Mouse (Mus musculus) cerebellum, adult 11 months (tissue): ENCODE measurements around the gene Zfand3.

Experiments used
- DNase-seq: peaks from one replicate; pipeline ENCODE4 v3.0.0; 2022

Zfand3 gene

GRCm38 (mm10) chr17:30236611-30237010 lies 232.1 kb downstream of the Zfand3 start:
- no peak for DNase-seq

- no peak for DNase-seq
These were observed 233.1 kb downstream of the Zfand3 start for GRCm38 (mm10) chr17:30237600-30237999.

DNA sequence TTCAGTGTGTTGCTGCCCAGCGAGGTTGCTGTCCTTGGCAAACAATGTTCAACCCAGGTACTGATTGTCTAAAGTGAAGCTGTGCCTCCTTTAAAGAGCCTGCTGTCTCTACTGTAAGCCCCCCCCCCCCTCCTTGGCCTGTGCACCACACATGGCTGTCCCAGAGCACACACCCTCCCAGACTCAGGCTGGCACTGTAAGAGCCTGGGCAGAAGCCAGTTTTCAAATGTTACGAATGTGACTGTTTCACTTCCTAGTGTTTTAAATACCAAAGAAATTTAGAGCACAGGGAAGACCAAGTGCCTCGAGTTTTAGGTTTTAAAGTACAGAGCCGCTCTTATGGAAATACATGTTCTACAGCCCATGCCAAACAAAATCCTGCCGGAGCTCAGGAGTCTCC lies 234.9 kb downstream of the Zfand3 start:
- DNase-seq = no peak

- peak; percentile 59 for DNase-seq
These were observed 236.1 kb downstream of the Zfand3 start for GRCm38 (mm10) chr17:30240659-30241058.

DNA sequence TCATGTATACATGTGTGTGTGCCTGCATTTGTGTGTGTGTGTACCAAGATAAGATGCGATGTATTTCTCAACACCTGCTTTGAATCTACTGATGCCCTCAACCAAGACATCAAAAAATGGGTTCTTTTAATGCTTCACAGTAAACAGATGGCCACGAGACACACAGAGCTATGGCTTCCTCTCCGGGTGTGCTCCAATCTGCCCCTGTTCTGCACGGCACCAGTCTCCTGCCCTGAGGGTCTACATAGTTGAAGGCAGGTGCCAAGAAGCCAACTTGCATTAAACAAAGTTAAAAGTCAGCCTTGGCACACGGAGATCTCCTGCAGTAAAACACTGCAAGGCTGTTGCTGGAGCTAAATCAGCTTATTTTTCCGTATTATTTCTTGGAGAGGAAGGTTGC lies 236.5 kb downstream of the Zfand3 start:
- peak; percentile 36 for DNase-seq

GRCm38 (mm10) chr17:30241720-30242322 lies 237.3 kb downstream of the Zfand3 start:
- no peak for DNase-seq

DNA sequence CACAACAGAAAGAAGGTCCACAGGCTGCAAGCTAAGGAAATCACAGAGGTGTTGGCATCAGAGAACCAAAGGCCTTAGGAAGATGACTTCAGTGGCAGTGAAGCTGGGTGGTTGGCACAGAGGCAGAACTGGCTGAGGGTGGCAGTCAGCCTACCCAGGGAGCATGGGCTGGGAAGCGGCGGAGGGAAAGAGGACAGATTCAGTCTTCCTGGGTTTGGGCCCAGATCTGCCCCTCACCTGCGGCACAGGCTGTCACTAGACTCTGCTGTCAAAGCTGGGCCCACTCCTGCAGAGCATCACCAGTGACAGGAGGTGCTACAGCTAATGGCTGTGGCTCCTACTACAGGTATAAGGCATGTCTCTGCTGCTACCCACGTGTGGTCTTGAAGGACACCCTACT lies 238.1 kb downstream of the Zfand3 start:
- no peak for DNase-seq

DNA sequence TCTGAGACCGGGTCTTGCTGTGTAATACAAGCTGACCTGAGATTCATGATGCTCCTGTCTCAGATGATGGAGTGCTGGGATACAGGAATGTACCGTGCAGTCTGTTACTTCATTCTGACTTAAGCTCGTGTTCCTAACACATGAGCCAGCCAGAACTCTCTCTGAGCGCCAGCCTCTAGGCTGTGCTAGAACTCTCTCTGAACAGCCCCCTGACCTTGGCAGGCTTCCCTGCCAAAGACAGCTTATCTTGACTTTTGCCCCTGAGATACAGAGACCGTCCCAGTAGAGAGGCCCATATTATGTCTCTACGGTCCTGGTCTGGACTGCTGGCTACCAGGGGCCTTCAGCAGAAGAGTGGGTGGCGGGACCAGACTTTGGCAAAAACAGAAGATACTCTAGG lies 239.0 kb downstream of the Zfand3 start:
- DNase-seq = no peak

DNA sequence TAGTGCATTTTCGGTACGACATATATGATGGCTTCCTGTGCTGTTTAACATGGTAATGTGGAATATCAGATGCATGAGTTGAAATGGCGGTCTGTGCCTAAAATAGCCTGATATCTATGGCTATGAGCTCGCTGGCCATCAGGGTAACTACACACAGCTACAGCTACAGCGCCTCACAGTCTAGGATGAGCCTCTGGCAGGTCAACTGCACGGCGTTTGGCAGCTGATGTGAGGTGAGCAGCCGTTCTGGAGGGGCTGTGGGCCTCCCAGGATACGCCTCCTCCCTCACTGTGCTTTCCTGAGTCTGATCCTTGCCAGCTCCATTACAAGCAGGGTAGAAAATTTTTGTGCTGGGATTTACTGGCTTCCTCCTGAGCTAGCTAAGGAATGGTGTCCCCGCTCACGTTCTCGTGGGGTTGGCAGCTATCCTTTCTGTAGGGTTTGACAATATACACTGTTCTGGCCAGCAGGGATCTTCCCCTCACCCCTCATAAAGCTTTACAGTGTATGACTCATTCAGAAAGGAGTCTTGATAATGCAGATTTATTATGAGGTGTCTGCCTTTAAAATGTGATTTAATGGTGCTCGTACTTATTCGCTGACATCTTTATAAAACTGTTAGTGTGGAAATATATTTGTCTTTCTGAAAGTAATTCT lies 240.2 kb downstream of the Zfand3 start:
- no peak for DNase-seq

- no peak for DNase-seq
These were observed 240.8 kb downstream of the Zfand3 start for GRCm38 (mm10) chr17:30245308-30245706.

DNA sequence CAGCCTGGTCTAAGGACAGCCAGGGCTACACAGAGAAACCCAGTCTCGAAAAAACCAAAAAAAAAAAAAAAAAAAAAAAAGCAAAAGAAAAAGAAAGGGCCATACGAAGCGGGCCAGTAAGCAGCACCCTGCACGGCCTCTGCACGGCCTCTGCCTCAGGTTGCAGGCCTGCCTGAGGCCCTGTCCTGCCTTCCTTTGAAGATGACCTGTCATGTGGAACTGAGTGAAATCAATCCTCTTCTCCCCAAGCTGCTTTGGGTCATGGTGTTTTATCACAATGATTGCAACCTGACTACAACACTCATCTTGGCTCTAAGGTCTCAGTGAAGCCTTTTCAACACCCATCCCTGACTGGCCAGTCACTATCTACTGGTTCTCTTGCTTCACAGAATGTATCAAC lies 248.5 kb downstream of the Zfand3 start:
- DNase-seq = no peak

DNA sequence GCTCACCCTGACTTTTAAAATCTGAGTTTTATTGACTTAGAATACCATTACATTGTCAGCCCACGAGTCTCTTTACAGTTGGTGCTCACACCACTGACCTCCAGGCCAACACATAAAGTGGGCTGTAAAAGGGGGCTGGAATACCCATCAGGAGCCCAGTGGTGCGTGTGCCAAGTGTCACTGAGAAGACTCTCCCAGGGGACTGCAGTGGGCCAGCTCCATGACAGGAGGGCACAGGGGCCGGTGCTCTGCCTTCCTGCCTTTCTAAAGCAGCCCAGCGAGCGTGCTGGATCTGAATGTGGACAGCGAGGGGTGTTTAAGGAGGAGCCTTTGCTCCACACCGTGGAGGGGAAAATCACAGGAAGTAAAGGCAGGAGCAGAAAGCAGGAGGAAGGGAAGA lies 249.4 kb downstream of the Zfand3 start:
- no peak for DNase-seq

- DNase-seq = no peak
These were observed 251.5 kb downstream of the Zfand3 start for GRCm38 (mm10) chr17:30255928-30256560.

DNA sequence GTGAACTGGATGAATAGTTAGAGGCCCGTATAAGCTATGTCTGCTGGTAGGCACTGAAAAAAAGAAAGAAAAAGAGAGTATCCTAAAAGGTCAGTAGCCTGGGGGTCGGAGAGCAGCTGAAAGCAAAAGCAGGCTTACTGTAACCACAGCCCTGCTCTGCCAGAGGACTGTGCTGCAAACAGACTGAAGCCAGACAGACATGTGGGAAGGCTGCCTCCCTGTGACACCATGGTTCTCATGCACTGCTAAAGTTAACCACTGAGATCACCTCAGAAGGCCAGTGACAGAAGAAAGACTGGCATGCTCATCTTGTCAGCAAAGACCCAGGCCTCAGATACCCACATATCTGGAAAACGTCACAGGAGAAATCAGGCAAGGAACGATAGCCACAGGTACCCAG lies 253.9 kb downstream of the Zfand3 start:
- DNase-seq = no peak

GRCm38 (mm10) chr17:30259938-30260337 lies 255.4 kb downstream of the Zfand3 start:
- DNase-seq = no peak
